Comparison of ENCODE assay signal across 8 mouse cellular contexts in genomic region chr6:30210788-30211187, GRCm38 (mm10).
A peak's percentile ranks its signal among the peaks of the same experiment; 100 is the strongest.
DNase-seq lines count a peak whose midpoint lies in the region; ATAC-seq and TF ChIP-seq lines count a peak whose summit lies in the region.

No protein-coding gene starts in this region.

- no peak; the same call in 1 of the 2 replicates for ATAC-seq in hindbrain, embryonic 13.5 days (ENCODE audit: low FRiP score)
- peak; percentile 85 for ATAC-seq in forebrain, postnatal 0 days
- peak; percentile 46 for ATAC-seq in hindbrain, embryonic 16.5 days

- no peak overlapping the region for H3K27ac ChIP-seq in hindbrain, embryonic 10.5 days
- no peak overlapping the region for H3K27ac ChIP-seq in hindbrain, embryonic 13.5 days
- H3K27ac ChIP-seq in forebrain, postnatal 0 days (ENCODE audit: low read depth, low read length): no peak overlapping the region
- no peak overlapping the region for H3K27ac ChIP-seq in hindbrain, embryonic 16.5 days (ENCODE audit: low read depth, low read length)
- H3K27ac ChIP-seq in left cerebral cortex, adult 2 months: no peak overlapping the region
- no peak overlapping the region for H3K27ac ChIP-seq in midbrain, embryonic 10.5 days (replicated peaks)
- no peak overlapping the region for H3K27ac ChIP-seq in small intestine, adult 2 months (ENCODE audit: insufficient read depth, low read depth, low read length)

- H3K9ac ChIP-seq in hindbrain, embryonic 13.5 days: no peak overlapping the region
- H3K9ac ChIP-seq in forebrain, postnatal 0 days: no peak overlapping the region
- no peak overlapping the region for H3K9ac ChIP-seq in hindbrain, embryonic 16.5 days (ENCODE audit: low read depth, low read length)

- intact Hi-C loops in left cerebral cortex, adult 2 months (cut with DNase I): loop anchor here (2.0 kb wide), 2 partner anchors 148 to 356 kb away; no protein-coding TSS in a partner anchor

- peaks cover 6% of the 10 kb centered on the region for H3K4me1 ChIP-seq in hindbrain, embryonic 10.5 days (replicated peaks)
- peaks cover under 1% of the 10 kb centered on the region; the same call in 1 of the 2 replicates for H3K4me1 ChIP-seq in hindbrain, embryonic 13.5 days (replicated peaks)
- H3K4me1 ChIP-seq in forebrain, postnatal 0 days (ENCODE audit: insufficient read depth): no peaks in the 10 kb centered on the region
- H3K4me1 ChIP-seq in hindbrain, embryonic 16.5 days (ENCODE audit: control insufficient read depth, insufficient read depth, low read depth, low read length): peaks cover 1% of the 10 kb centered on the region
- H3K4me1 ChIP-seq in midbrain, embryonic 10.5 days: peaks cover 7% of the 10 kb centered on the region
- peaks cover 15% of the 10 kb centered on the region for H3K4me1 ChIP-seq in small intestine, adult 2 months (ENCODE audit: control insufficient read depth, insufficient read depth, insufficient read length, low read length)

- H3K4me2 ChIP-seq in hindbrain, embryonic 13.5 days: no peak overlapping the region
- no peak overlapping the region for H3K4me2 ChIP-seq in forebrain, postnatal 0 days (ENCODE audit: low read depth)
- no peak overlapping the region for H3K4me2 ChIP-seq in hindbrain, embryonic 16.5 days (ENCODE audit: low read length)

- TF ChIP-seq POLR2A in small intestine, adult 2 months (IDR thresholded peaks at IDR 0.05; ENCODE audit: low read depth, low read length): no peak

- peak; percentile 78 for DNase-seq in hindbrain, embryonic 10.5 days (ENCODE audit: low spot score)
- DNase-seq in cerebellum, adult 11-12 months: peak; percentile 52
- peak; percentile 83 for DNase-seq in forebrain, postnatal 0 days
- peak; percentile 70 to 76 for DNase-seq in left cerebral cortex, adult 2 months (ENCODE audit: extremely low spot score in 1 of 2, low spot score in 2 of 2)
- peak; percentile 75 for DNase-seq in midbrain, embryonic 10.5 days (ENCODE audit: low spot score)

- no peaks in the 10 kb centered on the region for H3K27me3 ChIP-seq in hindbrain, embryonic 10.5 days (ENCODE audit: insufficient read depth, poor library complexity, severe bottlenecking)
- no peaks in the 10 kb centered on the region for H3K27me3 ChIP-seq in hindbrain, embryonic 13.5 days
- no peaks in the 10 kb centered on the region for H3K27me3 ChIP-seq in forebrain, postnatal 0 days (ENCODE audit: insufficient read depth, low read length)
- H3K27me3 ChIP-seq in hindbrain, embryonic 16.5 days (replicated peaks; ENCODE audit: control insufficient read depth, insufficient read depth, low read length): no peaks in the 10 kb centered on the region
- no peaks in the 10 kb centered on the region for H3K27me3 ChIP-seq in midbrain, embryonic 10.5 days (ENCODE audit: low read depth, poor library complexity, severe bottlenecking)
- no peaks in the 10 kb centered on the region for H3K27me3 ChIP-seq in small intestine, adult 2 months (ENCODE audit: control insufficient read depth, insufficient read depth, low read length)

- H3K4me3 ChIP-seq in hindbrain, embryonic 10.5 days: no peak overlapping the region
- no peak overlapping the region for H3K4me3 ChIP-seq in hindbrain, embryonic 13.5 days
- H3K4me3 ChIP-seq in forebrain, postnatal 0 days (ENCODE audit: low read depth, low read length): no peak overlapping the region
- H3K4me3 ChIP-seq in hindbrain, embryonic 16.5 days (ENCODE audit: low read length): no peak overlapping the region
- no peak overlapping the region for H3K4me3 ChIP-seq in left cerebral cortex, adult 2 months
- no peak overlapping the region for H3K4me3 ChIP-seq in midbrain, embryonic 10.5 days
- no peak overlapping the region for H3K4me3 ChIP-seq in small intestine, adult 2 months (ENCODE audit: low read depth, low read length)

- peaks cover 18% of the 10 kb centered on the region for H3K36me3 ChIP-seq in hindbrain, embryonic 10.5 days
- peaks cover 21% of the 10 kb centered on the region for H3K36me3 ChIP-seq in hindbrain, embryonic 13.5 days
- no peaks in the 10 kb centered on the region; the same call in 1 of the 2 replicates for H3K36me3 ChIP-seq in forebrain, postnatal 0 days (ENCODE audit: insufficient read depth)
- no peaks in the 10 kb centered on the region; the same call in none of the 2 replicates for H3K36me3 ChIP-seq in hindbrain, embryonic 16.5 days (ENCODE audit: control insufficient read depth, insufficient read depth, low read length)
- H3K36me3 ChIP-seq in midbrain, embryonic 10.5 days: peaks cover 17% of the 10 kb centered on the region
- peaks cover 5% of the 10 kb centered on the region; the same call in 1 of the 2 replicates for H3K36me3 ChIP-seq in small intestine, adult 2 months (ENCODE audit: control insufficient read depth, insufficient read depth, low read length)

- TF ChIP-seq CTCF in forebrain, postnatal 0 days (IDR thresholded peaks at IDR 0.05; ENCODE audit: low read depth): peak; percentile 95
- peak; percentile 93 for TF ChIP-seq CTCF in left cerebral cortex, adult 2 months (IDR thresholded peaks at IDR 0.05)
- peak; percentile 92; the same call in 1 of the 2 replicates for TF ChIP-seq CTCF in small intestine, adult 2 months (IDR thresholded peaks at IDR 0.05; ENCODE audit: extremely low read depth, insufficient read length, insufficient replicate concordance, low read depth, low read length)

- no peaks in the 10 kb centered on the region for H3K9me3 ChIP-seq in hindbrain, embryonic 10.5 days
- H3K9me3 ChIP-seq in hindbrain, embryonic 13.5 days: no peaks in the 10 kb centered on the region
- no peaks in the 10 kb centered on the region for H3K9me3 ChIP-seq in forebrain, postnatal 0 days (ENCODE audit: low read length)
- H3K9me3 ChIP-seq in hindbrain, embryonic 16.5 days (ENCODE audit: control insufficient read depth, low read length): no peaks in the 10 kb centered on the region
- H3K9me3 ChIP-seq in midbrain, embryonic 10.5 days (replicated peaks): no peaks in the 10 kb centered on the region

- WGBS in hindbrain, embryonic 10.5 days: 31% methylated on average over 5 of the region's 5 CpGs
- WGBS in hindbrain, embryonic 13.5 days: 38% methylated on average over 5 of the region's 5 CpGs
- 37% methylated on average over 5 of the region's 5 CpGs for WGBS in forebrain, postnatal 0 days
- WGBS in hindbrain, embryonic 16.5 days: 36% methylated on average over 5 of the region's 5 CpGs
- WGBS in midbrain, embryonic 10.5 days: 37% methylated on average over 5 of the region's 5 CpGs
- 39% methylated on average over 5 of the region's 5 CpGs for WGBS in small intestine, adult 2 months
